Mouse (Mus musculus): ENCODE measurements at regions not wholly inside any gene's neighbourhood (a gene's known extent, or its start where the extent isn't known, plus 50 kb on each side); places are given as distances from the start of the nearest gene placed in this dataset.
A peak's percentile ranks its signal among the peaks of the same experiment; 100 is the strongest.

- 76% methylated on average over 9 of the region's 9 CpGs for whole genome bisulfite sequencing
- H3K9ac ChIP-seq (ENCODE audit: low read depth, low read length): no peak overlapping the region
- no peaks in the 10 kb centered on the region for H3K27me3 ChIP-seq (ENCODE audit: insufficient read depth, low read length)
Observed at GRCm38 (mm10) chr19:15032297-15032947, 434.6 kb upstream of the Tle4 start.

GRCm38 (mm10) chr19:15031483-15031882 lies 433.6 kb upstream of the Tle4 start:
- Histone ChIP-seq H3K9ac (ENCODE audit: low read depth, low read length) (no peak overlapping the region), H3K9me3 (replicated peaks; ENCODE audit: low read length) (no peaks in the 10 kb centered on the region), H3K27me3 (ENCODE audit: insufficient read depth, low read length) (no peaks in the 10 kb centered on the region), H3K4me1 (replicated peaks; ENCODE audit: insufficient read depth, low read length) (no peaks in the 10 kb centered on the region), H3K36me3 (ENCODE audit: insufficient read depth, low read length) (no peaks in the 10 kb centered on the region), H3K4me2 (ENCODE audit: low read length) (no peak overlapping the region), H3K4me3 (replicated peaks; ENCODE audit: low read depth, low read length) (no peak overlapping the region), H3K27ac (no peak overlapping the region)
- TF ChIP-seq CTCF (IDR thresholded peaks at IDR 0.05; ENCODE audit: low read depth): no peak
- ATAC-seq (replicated peaks; ENCODE audit: low FRiP score, low read depth): no peak
- DNase-seq (ENCODE audit: low spot score): no peak

More at GRCm38 (mm10) chr19:15032297-15032947, 434.6 kb upstream of the Tle4 start:
- Histone ChIP-seq H3K4me3 (replicated peaks; ENCODE audit: low read depth, low read length) (no peak overlapping the region), H3K27ac (no peak overlapping the region), H3K4me2 (ENCODE audit: low read length) (no peak overlapping the region), H3K4me1 (replicated peaks; ENCODE audit: insufficient read depth, low read length) (no peaks in the 10 kb centered on the region), H3K36me3 (ENCODE audit: insufficient read depth, low read length) (no peaks in the 10 kb centered on the region), H3K9me3 (replicated peaks; ENCODE audit: low read length) (no peaks in the 10 kb centered on the region)
- ATAC-seq (replicated peaks; ENCODE audit: low FRiP score, low read depth) (no peak), DNase-seq (ENCODE audit: low spot score) (no peak)
- TF ChIP-seq CTCF (IDR thresholded peaks at IDR 0.05; ENCODE audit: low read depth): no peak

DNA sequence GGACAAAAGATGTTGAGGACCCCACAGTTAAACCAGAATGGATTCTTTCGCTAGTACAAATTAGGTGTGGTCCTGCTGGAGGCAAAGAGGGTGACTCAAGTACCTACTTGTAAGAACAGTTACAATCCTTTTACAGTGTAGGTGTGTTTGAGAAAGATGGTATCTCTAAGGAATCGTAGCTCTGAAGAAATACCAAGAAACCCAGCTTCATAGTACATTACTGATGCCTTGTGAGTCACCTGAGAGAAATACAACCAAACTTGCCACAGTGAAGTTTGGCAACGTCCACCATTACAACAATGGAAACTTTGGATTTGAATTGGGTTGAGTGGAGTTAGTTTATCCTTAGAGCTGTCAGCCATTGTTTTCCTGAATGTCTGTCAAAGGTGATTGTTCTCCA lies 405.7 kb upstream of the Tle4 start:
- 83% methylated on average over 3 of the region's 3 CpGs for WGBS

GRCm38 (mm10) chr19:14993344-14993743 lies 395.5 kb upstream of the Tle4 start:
- WGBS: 90% methylated on average over 2 of the region's 2 CpGs
- DNase-seq (ENCODE audit: low spot score) (no peak), ATAC-seq (replicated peaks; ENCODE audit: low FRiP score, low read depth) (no peak)
- Histone ChIP-seq H3K9me3 (replicated peaks; ENCODE audit: low read length) (no peaks in the 10 kb centered on the region), H3K36me3 (ENCODE audit: insufficient read depth, low read length) (no peaks in the 10 kb centered on the region), H3K4me3 (replicated peaks; ENCODE audit: low read depth, low read length) (no peak overlapping the region), H3K4me2 (ENCODE audit: low read length) (no peak overlapping the region), H3K4me1 (replicated peaks; ENCODE audit: insufficient read depth, low read length) (no peaks in the 10 kb centered on the region), H3K9ac (ENCODE audit: low read depth, low read length) (no peak overlapping the region), H3K27ac (no peak overlapping the region), H3K27me3 (ENCODE audit: insufficient read depth, low read length) (no peaks in the 10 kb centered on the region)
- no peak for TF ChIP-seq CTCF (IDR thresholded peaks at IDR 0.05; ENCODE audit: low read depth)

More for the DNA sequence above, 405.7 kb upstream of the Tle4 start:
- ATAC-seq (replicated peaks; ENCODE audit: low FRiP score, low read depth) (no peak), DNase-seq (ENCODE audit: low spot score) (no peak)
- Histone ChIP-seq H3K4me2 (ENCODE audit: low read length) (no peak overlapping the region), H3K27ac (no peak overlapping the region), H3K4me3 (replicated peaks; ENCODE audit: low read depth, low read length) (no peak overlapping the region), H3K27me3 (ENCODE audit: insufficient read depth, low read length) (no peaks in the 10 kb centered on the region), H3K36me3 (ENCODE audit: insufficient read depth, low read length) (no peaks in the 10 kb centered on the region), H3K9ac (ENCODE audit: low read depth, low read length) (no peak overlapping the region), H3K4me1 (replicated peaks; ENCODE audit: insufficient read depth, low read length) (no peaks in the 10 kb centered on the region), H3K9me3 (replicated peaks; ENCODE audit: low read length) (no peaks in the 10 kb centered on the region)
- TF ChIP-seq CTCF (IDR thresholded peaks at IDR 0.05; ENCODE audit: low read depth): no peak

GRCm38 (mm10) chr19:14970161-14970560 lies 372.3 kb upstream of the Tle4 start:
- Histone ChIP-seq H3K9ac (ENCODE audit: low read depth, low read length) (no peak overlapping the region), H3K9me3 (replicated peaks; ENCODE audit: low read length) (no peaks in the 10 kb centered on the region), H3K27me3 (ENCODE audit: insufficient read depth, low read length) (no peaks in the 10 kb centered on the region), H3K27ac (no peak overlapping the region), H3K4me1 (replicated peaks; ENCODE audit: insufficient read depth, low read length) (no peaks in the 10 kb centered on the region), H3K4me3 (replicated peaks; ENCODE audit: low read depth, low read length) (no peak overlapping the region), H3K4me2 (ENCODE audit: low read length) (no peak overlapping the region), H3K36me3 (ENCODE audit: insufficient read depth, low read length) (no peaks in the 10 kb centered on the region)
- ATAC-seq (replicated peaks; ENCODE audit: low FRiP score, low read depth) (no peak), DNase-seq (ENCODE audit: low spot score) (no peak)
- no peak for TF ChIP-seq CTCF (IDR thresholded peaks at IDR 0.05; ENCODE audit: low read depth)
- WGBS: 41% methylated on average over 1 of the region's 1 CpGs

GRCm38 (mm10) chr19:14968283-14968682 lies 370.4 kb upstream of the Tle4 start:
- H3K4me3 ChIP-seq (replicated peaks; ENCODE audit: low read depth, low read length): no peak overlapping the region
- H3K4me2 ChIP-seq (ENCODE audit: low read length): no peak overlapping the region
- no peaks in the 10 kb centered on the region for H3K4me1 ChIP-seq (replicated peaks; ENCODE audit: insufficient read depth, low read length)
- no peaks in the 10 kb centered on the region for H3K36me3 ChIP-seq (ENCODE audit: insufficient read depth, low read length)
- H3K9ac ChIP-seq (ENCODE audit: low read depth, low read length): no peak overlapping the region
- no peaks in the 10 kb centered on the region for H3K27me3 ChIP-seq (ENCODE audit: insufficient read depth, low read length)
- no peaks in the 10 kb centered on the region for H3K9me3 ChIP-seq (replicated peaks; ENCODE audit: low read length)
- DNase-seq (ENCODE audit: low spot score): peak; percentile 44
- no peak overlapping the region for H3K27ac ChIP-seq
- no peak for ATAC-seq (replicated peaks; ENCODE audit: low FRiP score, low read depth)
- WGBS: 63% methylated on average over 3 of the region's 3 CpGs
- TF ChIP-seq CTCF (IDR thresholded peaks at IDR 0.05; ENCODE audit: low read depth): no peak

DNA sequence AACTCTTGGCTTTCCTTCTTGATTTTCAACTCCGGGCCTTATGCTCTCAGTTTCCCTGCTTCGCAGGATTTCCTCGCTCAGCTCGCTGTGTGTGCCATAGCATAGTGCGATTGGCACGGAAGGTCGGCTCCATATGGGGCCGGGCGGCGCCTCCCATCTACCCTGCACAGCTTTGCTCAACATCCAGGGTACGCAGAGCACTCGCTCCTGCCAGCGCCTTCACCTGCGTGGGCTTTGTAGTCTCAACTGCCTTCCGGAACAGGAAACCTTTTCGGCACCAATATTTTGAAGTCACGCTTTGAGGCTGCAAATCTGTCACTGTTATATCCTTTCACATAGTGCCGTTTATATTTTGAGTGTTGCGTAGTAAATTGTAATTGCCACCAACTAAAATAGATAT lies 359.9 kb upstream of the Tle4 start:
- TF ChIP-seq CTCF (IDR thresholded peaks at IDR 0.05; ENCODE audit: low read depth): no peak
- Histone ChIP-seq H3K4me3 (replicated peaks; ENCODE audit: low read depth, low read length) (no peak overlapping the region), H3K9ac (ENCODE audit: low read depth, low read length) (no peak overlapping the region), H3K27ac (no peak overlapping the region), H3K9me3 (replicated peaks; ENCODE audit: low read length) (no peaks in the 10 kb centered on the region), H3K27me3 (ENCODE audit: insufficient read depth, low read length) (no peaks in the 10 kb centered on the region), H3K4me1 (replicated peaks; ENCODE audit: insufficient read depth, low read length) (no peaks in the 10 kb centered on the region), H3K4me2 (ENCODE audit: low read length) (no peak overlapping the region), H3K36me3 (ENCODE audit: insufficient read depth, low read length) (no peaks in the 10 kb centered on the region)
- WGBS: 92% methylated on average over 19 of the region's 19 CpGs
- no peak for DNase-seq (ENCODE audit: low spot score)
- no peak for ATAC-seq (replicated peaks; ENCODE audit: low FRiP score, low read depth)

Data from kidney, postnatal 0 days (tissue).